Mouse (Mus musculus) limb, embryonic 15.5 days (tissue): ENCODE results near the gene Amz2. TPM values are rescaled to one million over a fixed set of nuclear protein-coding genes. Genes with fewer than 3 reads are reported as not detected.

Experiments
- ATAC-seq: fragments of 200-750 bp; cut with Nextera tagmentation; 2 replicates; pipeline ENCODE4 v1.8.0; 2017; ENCODE audit warnings: low read depth, moderate TSS enrichment; ENCODE audit not compliant: insufficient number of reproducible peaks, low FRiP score, low TSS enrichment
- H3K27ac ChIP-seq: fragments of 300-500 bp; sonication (generic); 2 replicates; pipeline ENCODE4 v1.5.1; 2015; ENCODE audit warnings: moderate library complexity, mild to moderate bottlenecking, inconsistent platforms
- H3K27me3 ChIP-seq: fragments of 300-500 bp; sonication (generic); 2 replicates; pipeline ENCODE4 v1.6.1; 2015; ENCODE audit warnings: inconsistent platforms
- H3K36me3 ChIP-seq: fragments of 300-500 bp; sonication (generic); 2 replicates; pipeline ENCODE4 v1.6.1; 2015; ENCODE audit warnings: inconsistent platforms
- H3K4me1 ChIP-seq: fragments of 300-500 bp; sonication (generic); 2 replicates; pipeline ENCODE4 v1.6.1; 2015; ENCODE audit warnings: inconsistent platforms
- H3K4me2 ChIP-seq: fragments of 300-500 bp; sonication (generic); 2 replicates; pipeline ENCODE4 v1.6.1; 2015; ENCODE audit warnings: mild to moderate bottlenecking, inconsistent platforms
- H3K4me3 ChIP-seq: fragments of 300-500 bp; sonication (generic); 2 replicates; pipeline ENCODE4 v1.5.1; 2015; ENCODE audit warnings: mild to moderate bottlenecking, inconsistent platforms
- H3K9ac ChIP-seq: fragments of 300-500 bp; sonication (generic); 2 replicates; pipeline ENCODE4 v1.6.1; 2015; ENCODE audit warnings: inconsistent platforms
- H3K9me3 ChIP-seq: fragments of 300-500 bp; sonication (generic); 2 replicates; pipeline ENCODE4 v1.6.1; 2016; ENCODE audit warnings: inconsistent platforms
- WGBS: fragments of 180-500 bp; shearing (Covaris S2); methylation state at CpG from one replicate; pipeline ENCODE4 v1.1.7; 2015; 5-methylcytosine and 5-hydroxymethylcytosine counted together
- polyA plus RNA-seq: library from polyadenylated mRNA; unstranded; fragments of >200 nt; fragmentation: Nextera tagmentation; extraction: Ambion mirVana; gene quantifications from 2 replicates; pipeline ENCODE4 v1.2.1, GENCODE M21; 2015

Gene Amz2
- 42.5 and 46.1 TPM in 2 replicates for polyA plus RNA-seq

DNA sequence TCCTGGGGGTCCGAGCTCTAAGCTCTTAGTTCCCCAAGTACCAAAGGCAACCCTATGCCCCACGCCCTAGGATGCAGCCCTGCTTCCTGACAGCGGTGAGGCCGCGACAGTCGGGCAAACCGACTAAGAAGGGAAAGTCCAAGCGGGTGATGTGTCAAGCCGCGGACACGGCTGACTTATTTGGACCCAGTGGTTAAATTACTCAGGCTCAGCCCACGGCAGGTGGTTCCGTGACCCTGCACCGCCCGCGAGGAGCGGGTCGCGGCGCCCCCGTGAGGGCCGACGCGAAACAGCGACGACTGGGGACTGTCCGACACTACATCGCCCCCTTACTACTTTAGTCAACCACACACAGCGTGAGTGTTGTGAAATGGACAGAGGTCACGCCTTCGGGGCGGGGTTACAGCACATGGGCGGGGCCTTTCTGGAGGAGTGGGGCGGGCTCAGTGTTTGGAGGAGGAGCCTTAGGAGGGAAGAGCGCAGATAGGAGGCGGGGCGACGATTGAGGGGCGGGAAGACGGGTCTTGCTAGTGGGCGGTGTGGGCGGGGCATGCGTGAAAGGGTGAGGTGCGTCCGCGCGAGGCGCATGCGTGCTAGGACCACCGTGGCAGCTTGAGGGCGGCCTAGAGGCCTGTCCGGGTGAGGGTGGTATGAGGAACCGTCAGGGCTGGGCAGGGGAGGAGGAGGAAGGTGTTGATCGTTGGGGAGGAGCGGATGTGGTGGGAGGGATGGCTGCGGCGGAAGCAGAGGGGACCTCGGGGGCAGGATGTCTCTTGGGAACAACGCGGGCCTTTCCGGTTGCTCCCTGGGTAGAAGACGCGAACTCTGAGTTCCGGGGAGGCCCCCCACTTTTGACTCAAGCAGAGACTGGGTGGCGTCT, at the start of gene Amz2:
Gene Amz2, plus strand, starts transcription at position 555 of the 880 bp plus-strand sequence.
- ATAC-seq = peak; percentile 98

DNA sequence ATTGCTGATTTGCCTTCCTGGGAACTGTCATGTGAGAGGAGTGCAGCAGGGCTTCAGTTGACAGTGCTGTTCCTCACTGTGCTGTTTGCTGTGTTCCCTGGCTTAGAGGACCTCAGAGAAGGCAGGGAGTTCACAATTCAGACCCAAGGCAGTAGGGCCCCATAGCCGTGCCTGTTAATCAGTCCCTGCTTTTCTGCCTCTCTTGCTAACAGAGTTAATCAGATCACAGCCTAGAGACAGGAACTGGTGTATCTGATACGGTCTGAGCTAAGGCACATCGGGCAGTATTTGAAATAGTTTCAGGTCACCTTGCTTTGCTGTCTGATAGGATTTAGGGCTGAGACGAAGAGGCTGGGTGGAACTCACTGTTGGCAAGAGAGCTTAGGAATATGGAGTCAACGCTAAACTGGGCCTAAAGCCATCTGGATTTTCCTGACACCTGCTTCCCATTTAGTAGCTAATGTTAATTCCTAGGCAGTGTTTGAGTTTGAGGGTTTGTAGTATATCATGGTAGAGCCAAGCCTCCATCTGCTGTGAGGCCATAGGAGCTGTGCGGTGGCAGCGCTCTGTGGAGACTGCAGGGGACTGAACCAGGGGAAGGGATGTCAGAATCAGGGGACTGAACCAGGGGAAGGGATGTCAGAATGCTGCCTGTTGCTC, 49.1 kb upstream of the Amz2 start:
- Histone ChIP-seq H3K4me2 (0 out of 2 replicates have a peak overlapping the region, but pooled peaks have one; percentile 8), H3K9ac (no peak overlapping the region), H3K9me3 (no peaks in the 10 kb centered on the region), H3K27me3 (no peaks in the 10 kb centered on the region), H3K4me1 (peaks cover 23% of the 10 kb centered on the region), H3K36me3 (peaks cover 5% of the 10 kb centered on the region; the same call in 1 of the 2 replicates), H3K4me3 (no peak overlapping the region), H3K27ac (peak overlapping the region; percentile 64)
- ATAC-seq = no peak; the same call in 1 of the 2 replicates
- 21% methylated on average over 7 of the region's 7 CpGs for WGBS

More for the DNA sequence above, at the start of gene Amz2:
- Histone ChIP-seq H3K27ac (peak within 1 kb of the TSS; percentile 87), H3K4me3 (peak within 1 kb of the TSS; percentile 69), H3K9me3 (no peaks in the 10 kb centered on the region), H3K27me3 (no peaks in the 10 kb centered on the region), H3K4me2 (peak within 1 kb of the TSS; percentile 74), H3K36me3 (peaks cover 25% of the 10 kb centered on the region), H3K9ac (peak within 1 kb of the TSS; percentile 74), H3K4me1 (peaks cover 11% of the 10 kb centered on the region)
- under 1% methylated on average over 65 of the region's 65 CpGs for WGBS

GRCm38 (mm10) chr11:109377477-109377876, 48.3 kb upstream of the Amz2 start:
- no peak overlapping the region for H3K9ac ChIP-seq
- H3K27ac ChIP-seq = no peak overlapping the region
- H3K4me2 ChIP-seq = 0 out of 2 replicates have a peak overlapping the region, but pooled peaks have one; percentile 8
- no peak overlapping the region for H3K4me3 ChIP-seq
- H3K4me1 ChIP-seq = peaks cover 23% of the 10 kb centered on the region
- ATAC-seq = no peak
- WGBS = 29% methylated on average over 10 of the region's 10 CpGs
- no peaks in the 10 kb centered on the region for H3K9me3 ChIP-seq
- H3K27me3 ChIP-seq = no peaks in the 10 kb centered on the region
- peaks cover 5% of the 10 kb centered on the region; the same call in 1 of the 2 replicates for H3K36me3 ChIP-seq

- no peaks in the 10 kb centered on the region for H3K27me3 ChIP-seq
- peaks cover 23% of the 10 kb centered on the region for H3K4me1 ChIP-seq
- H3K9ac ChIP-seq = no peak overlapping the region
- H3K36me3 ChIP-seq = peaks cover 5% of the 10 kb centered on the region; the same call in 1 of the 2 replicates
- H3K4me3 ChIP-seq = no peak overlapping the region
- H3K4me2 ChIP-seq = no peak overlapping the region
- H3K27ac ChIP-seq = no peak overlapping the region
- no peaks in the 10 kb centered on the region for H3K9me3 ChIP-seq
- 65% methylated on average over 7 of the region's 7 CpGs for WGBS
- no peak for ATAC-seq
Observed at GRCm38 (mm10) chr11:109378051-109378450, 47.7 kb upstream of the Amz2 start.

- H3K27me3 ChIP-seq = no peaks in the 10 kb centered on the region
- H3K4me1 ChIP-seq = peaks cover 23% of the 10 kb centered on the region
- no peaks in the 10 kb centered on the region for H3K36me3 ChIP-seq
- WGBS = 74% methylated on average over 5 of the region's 5 CpGs
- no peak overlapping the region for H3K9ac ChIP-seq
- no peak overlapping the region for H3K27ac ChIP-seq
- no peak overlapping the region for H3K4me3 ChIP-seq
- no peaks in the 10 kb centered on the region for H3K9me3 ChIP-seq
- H3K4me2 ChIP-seq = no peak overlapping the region
- no peak for ATAC-seq
Observed at GRCm38 (mm10) chr11:109380662-109381061, 45.1 kb upstream of the Amz2 start.

GRCm38 (mm10) chr11:109385296-109385695, 40.5 kb upstream of the Amz2 start:
- Histone ChIP-seq H3K36me3 (no peaks in the 10 kb centered on the region), H3K9ac (no peak overlapping the region), H3K4me3 (no peak overlapping the region), H3K27me3 (no peaks in the 10 kb centered on the region), H3K9me3 (no peaks in the 10 kb centered on the region), H3K4me2 (no peak overlapping the region), H3K27ac (no peak overlapping the region), H3K4me1 (peaks cover 2% of the 10 kb centered on the region; the same call in 1 of the 2 replicates)
- WGBS = 87% methylated on average over 8 of the region's 8 CpGs
- ATAC-seq = no peak

GRCm38 (mm10) chr11:109389046-109389445, 36.7 kb upstream of the Amz2 start:
- no peak for ATAC-seq
- no peaks in the 10 kb centered on the region for H3K9me3 ChIP-seq
- 76% methylated on average over 5 of the region's 5 CpGs for WGBS

GRCm38 (mm10) chr11:109391200-109391599, 34.5 kb upstream of the Amz2 start:
- Histone ChIP-seq H3K4me2 (no peak overlapping the region), H3K36me3 (peaks cover 23% of the 10 kb centered on the region), H3K9ac (no peak overlapping the region), H3K9me3 (no peaks in the 10 kb centered on the region), H3K27me3 (no peaks in the 10 kb centered on the region), H3K4me1 (peaks cover 5% of the 10 kb centered on the region), H3K27ac (no peak overlapping the region), H3K4me3 (no peak overlapping the region)
- no peak for ATAC-seq
- 82% methylated on average over 7 of the region's 7 CpGs for WGBS

More at GRCm38 (mm10) chr11:109389046-109389445, 36.7 kb upstream of the Amz2 start:
- H3K27ac ChIP-seq = no peak overlapping the region
- peaks cover 12% of the 10 kb centered on the region for H3K36me3 ChIP-seq
- no peak overlapping the region for H3K9ac ChIP-seq
- H3K4me1 ChIP-seq = peaks cover 5% of the 10 kb centered on the region
- no peak overlapping the region for H3K4me3 ChIP-seq
- H3K27me3 ChIP-seq = no peaks in the 10 kb centered on the region
- H3K4me2 ChIP-seq = no peak overlapping the region

GRCm38 (mm10) chr11:109391760-109392159, 34.0 kb upstream of the Amz2 start:
- H3K4me2 ChIP-seq = no peak overlapping the region
- peaks cover 29% of the 10 kb centered on the region for H3K36me3 ChIP-seq
- no peaks in the 10 kb centered on the region for H3K27me3 ChIP-seq
- H3K4me1 ChIP-seq = peaks cover 5% of the 10 kb centered on the region
- H3K9me3 ChIP-seq = no peaks in the 10 kb centered on the region
- ATAC-seq = no peak
- H3K9ac ChIP-seq = no peak overlapping the region
- WGBS = 75% methylated on average over 7 of the region's 7 CpGs
- H3K27ac ChIP-seq = no peak overlapping the region
- no peak overlapping the region for H3K4me3 ChIP-seq

DNA sequence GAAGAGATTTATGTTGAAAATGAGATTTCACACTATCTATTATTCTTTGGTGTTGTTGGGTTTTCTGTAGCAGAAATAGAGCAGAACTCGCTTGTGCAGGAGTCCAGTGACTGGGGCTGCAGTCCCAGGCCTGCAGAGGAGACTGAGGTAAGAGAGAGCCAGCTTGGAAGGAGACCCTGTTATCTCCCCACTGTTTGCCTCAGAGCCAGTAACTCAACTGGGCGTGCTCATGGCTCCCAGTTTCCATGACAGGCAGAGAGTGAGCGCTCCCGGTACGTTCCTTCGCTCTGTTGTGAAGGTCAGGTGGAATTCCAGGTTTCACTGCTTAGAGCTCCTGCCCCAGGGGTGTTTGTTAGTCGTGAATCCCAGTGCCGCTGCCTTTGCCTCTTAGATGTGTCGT, 33.1 kb upstream of the Amz2 start:
- no peaks in the 10 kb centered on the region for H3K9me3 ChIP-seq
- peaks cover 35% of the 10 kb centered on the region for H3K36me3 ChIP-seq
- WGBS = 86% methylated on average over 9 of the region's 9 CpGs
- H3K27ac ChIP-seq = no peak overlapping the region
- ATAC-seq = no peak
- H3K4me2 ChIP-seq = no peak overlapping the region
- peaks cover 5% of the 10 kb centered on the region for H3K4me1 ChIP-seq
- no peak overlapping the region for H3K4me3 ChIP-seq
- no peaks in the 10 kb centered on the region for H3K27me3 ChIP-seq
- H3K9ac ChIP-seq = no peak overlapping the region

- peaks cover 3% of the 10 kb centered on the region; the same call in 1 of the 2 replicates for H3K4me1 ChIP-seq
- no peak overlapping the region for H3K4me3 ChIP-seq
- H3K9ac ChIP-seq = no peak overlapping the region
- peaks cover 56% of the 10 kb centered on the region for H3K36me3 ChIP-seq
- no peak overlapping the region for H3K4me2 ChIP-seq
- WGBS = 83% methylated on average over 9 of the region's 9 CpGs
- no peaks in the 10 kb centered on the region for H3K27me3 ChIP-seq
- no peak overlapping the region for H3K27ac ChIP-seq
- ATAC-seq = no peak
- H3K9me3 ChIP-seq = no peaks in the 10 kb centered on the region
Observed at GRCm38 (mm10) chr11:109394758-109395157, 31.0 kb upstream of the Amz2 start.

DNA sequence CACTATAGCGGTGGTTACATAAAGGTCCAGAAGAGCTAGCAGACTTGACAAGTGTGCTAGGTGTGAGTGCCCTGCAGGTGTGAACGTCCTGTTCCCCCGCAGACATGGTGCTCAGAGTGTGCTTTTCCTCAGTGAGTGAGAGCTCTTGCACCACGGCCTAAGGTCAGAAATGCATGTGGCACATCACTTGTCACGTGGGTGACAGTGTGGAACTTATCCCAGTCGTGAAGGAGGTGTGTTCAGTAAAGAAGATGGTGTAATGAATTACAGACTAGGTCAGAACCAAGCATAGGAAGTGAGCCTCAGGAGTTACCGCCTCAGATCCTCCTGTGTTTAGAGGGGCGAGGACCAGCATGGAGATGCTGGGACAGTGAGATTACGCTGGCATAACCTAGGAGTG, 30.5 kb upstream of the Amz2 start:
- Histone ChIP-seq H3K4me2 (no peak overlapping the region), H3K4me1 (peaks cover 3% of the 10 kb centered on the region; the same call in 1 of the 2 replicates), H3K27me3 (no peaks in the 10 kb centered on the region), H3K9me3 (no peaks in the 10 kb centered on the region), H3K9ac (no peak overlapping the region), H3K36me3 (peaks cover 60% of the 10 kb centered on the region), H3K4me3 (no peak overlapping the region), H3K27ac (no peak overlapping the region)
- ATAC-seq = no peak
- WGBS = 88% methylated on average over 9 of the region's 9 CpGs
